Mouse (Mus musculus) frontal cortex, postnatal 14 days (tissue): Measurements from ENCODE around the gene Kpnb1.
A peak's percentile ranks its signal among the peaks of the same experiment; 100 is the strongest.
"Not testable (repeated sequence)": the region's sequence is repeated elsewhere in the genome, so short reads cannot be mapped to it uniquely, and the experiment has no call there.

Experiments
- DNase-seq, 2 experiments: peaks; one replicate each; pipeline ENCODE4 v3.0.0; 2022; ENCODE audit warnings: low spot score in 2 of 2

The Kpnb1 gene

DNA sequence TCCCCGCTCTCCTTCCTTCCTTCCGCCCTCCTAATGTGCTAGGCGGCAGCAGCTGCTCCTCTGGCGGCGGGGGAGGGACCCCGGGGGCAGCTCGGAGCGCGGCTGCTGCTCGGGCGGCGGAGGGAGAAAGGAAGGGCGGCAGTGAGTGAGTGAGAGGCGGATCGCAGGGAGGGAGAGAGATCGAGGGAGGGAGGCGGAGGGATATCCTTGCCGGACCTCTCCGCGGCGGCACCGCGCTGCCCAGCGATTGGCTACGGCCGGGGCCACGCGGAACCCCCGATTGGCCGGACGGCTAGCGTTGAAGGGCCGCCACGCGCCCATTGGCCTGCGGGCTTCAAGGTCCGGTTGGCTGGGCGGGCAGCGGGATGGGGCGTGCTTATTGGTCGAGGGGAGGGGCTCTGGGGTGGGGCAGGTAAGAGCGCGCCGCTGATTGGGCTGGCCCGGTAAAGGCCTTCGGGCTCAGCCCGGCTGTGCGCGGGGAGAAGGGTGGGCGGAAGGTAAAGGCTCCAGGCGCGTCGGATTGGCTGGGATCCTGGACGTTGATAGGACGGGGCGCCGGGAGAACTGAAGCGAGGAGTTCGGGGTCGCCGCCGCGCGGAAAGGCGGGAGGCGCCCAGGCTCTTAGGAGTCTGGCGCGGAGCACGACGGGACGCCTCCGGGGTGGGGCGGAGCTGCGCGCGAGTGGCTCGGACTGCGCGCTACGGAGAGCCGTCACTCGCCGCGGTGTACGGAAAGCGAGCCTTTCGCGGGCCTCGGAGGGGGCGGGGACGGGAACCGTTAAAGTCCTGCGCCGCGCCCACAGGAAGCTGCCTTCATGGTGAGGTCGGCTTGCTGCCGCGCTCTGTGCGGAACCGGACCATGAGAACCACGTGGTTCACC, at the start of gene Kpnb1:
Gene Kpnb1 (minus strand): TSS at position 118 of the 879 bp plus-strand sequence.
- peak; percentile 98 to 99 for DNase-seq

DNA sequence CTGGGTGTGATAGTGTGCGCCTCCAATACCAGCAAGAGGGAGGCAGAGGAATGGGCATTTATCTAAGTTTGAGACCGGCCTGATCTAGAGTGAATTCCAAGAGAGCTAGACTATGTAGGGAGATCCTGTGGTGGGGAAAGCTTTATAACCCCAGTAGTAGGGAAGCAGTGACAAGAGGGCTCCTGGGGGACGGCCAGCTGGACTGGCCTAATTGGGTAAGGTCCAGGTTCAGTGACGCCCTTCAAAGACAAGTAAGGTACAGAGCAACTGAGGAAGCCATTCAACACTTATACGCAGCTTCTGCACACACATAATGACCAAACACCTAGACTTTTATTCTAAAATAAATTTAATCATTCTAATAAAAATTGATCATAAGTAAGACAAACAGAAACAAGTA, 44.8 kb upstream of the Kpnb1 start:
- no peak for DNase-seq

DNA sequence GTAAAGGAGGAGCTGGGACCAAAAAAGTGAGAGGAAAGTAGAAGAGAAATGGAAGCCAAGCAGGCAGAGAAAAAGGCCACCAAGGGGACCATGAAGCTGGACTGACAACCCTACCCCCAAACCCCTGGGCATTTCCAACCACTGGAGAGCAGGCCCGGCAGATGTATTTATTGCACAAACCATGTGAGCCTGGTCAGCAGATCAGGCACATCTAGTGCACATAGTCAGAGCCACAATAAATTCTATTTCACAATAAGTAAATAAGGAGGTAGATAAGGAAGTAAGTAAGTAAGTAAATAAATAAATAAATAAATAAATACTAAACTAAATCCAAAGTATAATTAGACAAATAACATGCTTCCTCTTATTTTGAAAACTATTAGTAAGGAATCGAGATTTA, 41.7 kb upstream of the Kpnb1 start:
- no peak for DNase-seq

DNA sequence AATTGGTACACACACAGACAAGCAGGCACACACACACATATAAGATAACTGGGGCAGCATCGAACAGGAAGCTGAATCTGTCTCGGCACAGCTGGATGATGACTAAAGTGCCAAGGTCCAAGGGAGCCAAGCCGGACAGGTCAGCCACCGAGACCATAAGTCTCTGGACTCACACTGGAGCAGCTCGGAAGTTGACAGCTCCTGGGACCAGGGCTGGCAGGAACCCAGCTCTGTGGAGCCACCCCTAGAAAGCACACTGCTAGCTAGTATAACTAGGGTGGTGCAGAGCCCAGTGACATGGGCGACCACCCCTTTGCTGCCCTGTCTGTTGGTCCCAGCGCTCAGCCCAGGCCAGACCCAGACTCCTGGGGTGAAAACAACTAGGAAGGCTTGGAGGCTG, 41.3 kb upstream of the Kpnb1 start:
- no peak for DNase-seq

DNA sequence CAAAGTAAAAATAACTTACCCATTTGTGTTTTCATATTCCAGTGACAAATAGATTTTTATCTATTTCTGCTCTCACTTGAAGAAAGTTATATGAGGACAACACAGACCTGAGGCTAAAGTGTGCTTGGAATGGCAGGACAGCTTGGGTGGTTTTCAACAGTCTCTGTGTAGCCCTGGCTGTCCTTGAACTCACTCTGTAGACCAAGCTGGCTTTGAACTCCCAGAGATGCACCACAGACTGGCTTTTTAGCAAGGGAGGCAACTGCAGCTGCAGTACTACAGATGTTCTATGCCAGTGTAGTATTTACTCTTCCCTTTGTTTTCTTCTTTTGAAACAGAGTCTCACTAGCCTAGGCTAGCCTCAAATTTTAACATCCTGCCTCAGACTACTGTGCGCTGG, 38.5 kb upstream of the Kpnb1 start:
- DNase-seq, result no peak

DNA sequence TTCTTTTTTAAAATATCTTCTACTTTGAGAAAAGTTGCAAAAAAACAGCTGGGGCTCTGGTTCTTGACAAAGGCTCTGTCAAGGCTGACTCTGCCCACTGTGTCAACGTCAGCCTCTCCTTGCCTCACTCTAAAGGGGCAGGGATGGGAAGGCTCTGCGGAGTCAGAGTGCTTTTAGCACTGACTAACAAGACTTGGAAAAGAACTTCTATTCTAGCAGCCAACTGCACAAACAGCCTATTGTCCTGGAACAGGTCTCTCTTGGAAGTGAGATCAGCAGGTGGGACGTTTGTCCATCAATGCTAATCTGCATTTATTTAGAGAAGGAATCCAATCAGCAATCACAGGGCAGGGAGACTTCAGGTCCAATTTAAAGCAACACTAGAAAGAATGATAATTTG, 35.8 kb upstream of the Kpnb1 start:
- no peak for DNase-seq

DNA sequence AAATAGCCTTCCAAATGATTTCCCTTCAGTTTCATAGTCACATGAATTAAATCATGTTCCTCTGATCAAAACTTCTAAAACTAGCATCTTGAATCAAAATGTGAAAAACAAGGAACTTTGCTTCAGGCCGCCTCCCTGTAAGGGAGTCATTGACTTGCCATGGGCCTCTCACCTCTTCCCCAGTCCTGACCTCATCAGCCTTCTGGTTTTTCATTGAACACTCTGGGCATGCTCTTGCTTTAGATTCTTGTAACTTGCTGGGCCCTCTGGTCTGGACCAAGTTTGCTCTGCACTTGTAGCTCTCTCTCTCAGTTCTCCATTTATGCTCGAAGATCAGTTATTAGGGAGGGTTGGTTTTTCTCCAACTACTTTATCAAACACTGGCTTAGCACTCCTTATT, 33.9 kb upstream of the Kpnb1 start:
- DNase-seq, result no peak

DNA sequence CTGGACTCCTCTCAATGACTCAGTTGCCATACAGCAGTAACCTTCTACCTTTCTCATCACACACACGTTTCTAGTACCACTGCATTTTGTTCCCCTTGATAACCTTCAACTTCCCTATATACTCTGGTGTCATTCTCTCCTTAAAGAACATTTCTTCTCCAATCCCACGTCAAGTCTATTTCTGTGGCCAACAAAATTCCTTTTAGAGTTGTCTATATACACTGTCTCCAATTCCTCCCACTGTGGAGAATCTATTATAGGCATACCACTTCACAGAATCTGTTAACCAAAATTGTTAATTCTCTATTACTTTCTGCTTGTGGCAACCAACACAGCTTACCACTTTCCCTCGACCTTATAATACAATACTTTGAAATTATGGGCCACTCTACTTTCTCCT, 32.5 kb upstream of the Kpnb1 start:
- no peak for DNase-seq

DNA sequence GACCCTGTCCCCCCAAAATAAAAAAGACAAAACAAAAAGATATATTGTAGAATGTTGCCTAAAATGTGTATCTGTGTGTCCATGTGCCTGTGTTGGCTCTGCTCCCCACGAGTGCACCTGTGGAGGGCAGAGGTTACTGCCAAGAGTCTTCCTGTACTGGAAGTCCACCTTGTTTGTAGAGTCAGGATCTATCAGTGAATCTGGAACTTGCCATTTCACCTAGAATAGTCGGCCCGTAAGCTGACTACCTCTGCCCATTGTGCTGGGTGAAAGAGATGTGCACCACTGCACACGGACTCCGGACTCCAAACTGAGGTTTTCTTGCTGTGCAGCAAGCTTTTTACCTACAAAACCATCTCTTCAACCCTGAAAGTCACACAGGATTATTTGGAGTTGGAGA, 26.7 kb upstream of the Kpnb1 start:
- DNase-seq, result no peak

DNA sequence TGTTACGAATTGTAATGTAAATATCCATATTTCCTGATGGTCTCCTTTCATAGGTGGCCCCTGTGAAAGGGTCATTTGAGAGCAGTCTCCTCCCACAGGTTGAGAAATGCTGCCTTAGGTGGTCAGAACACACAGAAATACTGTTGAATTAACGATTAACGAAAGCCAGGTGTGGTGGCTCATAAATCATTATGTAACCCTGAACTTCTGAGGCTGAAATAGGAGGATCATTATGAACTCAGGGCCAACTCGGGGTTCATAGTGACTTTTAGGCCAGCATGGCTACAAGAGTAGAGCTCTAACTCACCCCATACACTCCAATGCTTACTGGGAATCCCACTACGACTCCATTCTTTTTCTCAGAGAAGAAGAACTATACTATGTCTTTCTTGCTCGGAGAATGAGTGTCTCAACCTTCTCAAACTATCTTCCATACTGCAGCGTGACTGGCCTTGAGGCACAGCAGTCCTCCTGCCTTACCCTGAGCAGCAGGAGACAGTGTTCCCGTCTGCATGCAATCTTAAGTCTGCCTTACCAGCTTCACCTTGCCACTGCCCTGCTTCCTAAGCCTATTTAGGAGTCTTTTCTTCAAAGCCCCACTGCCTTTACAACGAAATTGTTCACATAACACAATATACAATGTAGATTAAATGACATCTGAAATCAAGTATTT, 23.2 kb upstream of the Kpnb1 start:
- DNase-seq, result no peak

DNA sequence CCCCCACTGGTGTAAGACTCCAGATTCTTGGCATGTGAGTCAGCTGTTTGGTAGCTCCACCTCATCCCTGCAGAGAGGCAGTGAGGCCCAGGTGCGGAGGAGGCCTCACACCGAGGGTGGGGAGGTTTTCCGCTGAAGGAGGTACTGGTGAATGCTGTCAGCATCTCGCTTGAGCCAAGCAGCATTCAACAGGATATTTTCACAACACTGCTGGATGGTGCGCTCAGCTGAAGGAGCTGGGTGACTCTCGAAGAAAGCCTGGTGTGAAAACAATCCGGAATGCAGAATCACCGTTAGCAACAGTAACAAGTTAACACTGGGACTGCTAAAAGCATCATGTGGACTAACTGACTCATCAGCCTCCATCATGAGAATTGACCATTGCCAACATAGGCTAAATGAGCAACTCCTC, 19.3 kb upstream of the Kpnb1 start:
- DNase-seq, result peak in 1 of 2 experiments; percentile 23

DNA sequence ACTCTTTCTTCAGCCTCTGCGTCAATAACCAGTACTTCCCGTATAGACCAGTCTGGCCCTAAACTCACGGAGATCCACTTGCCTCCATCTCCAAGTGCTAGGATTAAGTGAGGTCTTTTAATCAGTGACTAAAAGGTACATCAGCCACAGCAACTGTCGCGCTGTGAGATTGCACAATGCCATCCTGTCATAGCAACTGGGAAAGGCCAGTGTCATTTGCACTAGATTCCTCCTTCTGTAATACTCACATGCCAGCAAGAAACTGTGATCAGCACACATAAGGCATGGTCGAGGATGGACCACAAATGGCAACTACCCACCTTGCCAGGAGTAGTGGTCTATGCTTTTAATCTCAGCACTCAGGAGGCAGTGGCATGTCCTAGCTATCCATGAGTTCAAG, 11.8 kb upstream of the Kpnb1 start:
- DNase-seq, result no peak

DNA sequence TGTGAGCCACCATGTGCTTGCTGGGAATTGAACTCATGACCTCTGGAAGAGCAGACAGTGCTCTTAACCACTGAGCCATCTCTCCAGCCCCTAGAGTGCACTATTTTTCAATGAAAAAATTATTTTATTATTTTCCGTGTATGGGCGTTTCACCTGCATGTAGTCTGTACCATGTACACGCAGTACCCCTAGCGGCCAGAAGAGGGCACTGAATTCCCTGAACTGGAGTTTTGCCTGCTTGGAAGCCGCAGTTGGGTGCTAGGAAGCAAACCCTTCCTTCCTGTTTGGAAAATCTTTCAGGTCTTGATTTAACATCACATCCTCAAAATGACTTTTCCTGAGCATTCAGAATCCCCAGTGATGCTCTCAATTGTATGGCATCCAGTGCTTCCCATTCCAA, 10.9 kb upstream of the Kpnb1 start:
- DNase-seq, result peak in 1 of 2 experiments; percentile 23

DNA sequence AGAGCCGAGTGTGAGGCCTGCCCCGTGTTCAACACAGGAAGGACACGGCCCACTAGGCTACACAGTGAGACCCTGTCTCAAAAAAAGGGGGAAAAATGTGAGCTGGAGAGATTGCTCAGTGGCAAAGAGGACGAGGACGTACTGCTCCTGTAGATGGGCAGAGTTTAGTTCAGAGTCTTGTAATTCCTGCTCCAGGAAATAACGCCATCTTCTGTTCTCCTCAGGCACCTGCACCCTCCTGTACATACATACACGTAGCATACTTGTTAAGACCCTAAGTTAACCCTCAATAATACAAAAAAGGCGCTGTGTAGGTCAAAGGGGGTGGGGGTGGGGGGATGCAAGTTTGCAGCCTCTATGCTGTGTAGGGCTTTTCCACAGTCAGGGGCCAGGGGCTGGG, 9.3 kb upstream of the Kpnb1 start:
- no peak for DNase-seq

DNA sequence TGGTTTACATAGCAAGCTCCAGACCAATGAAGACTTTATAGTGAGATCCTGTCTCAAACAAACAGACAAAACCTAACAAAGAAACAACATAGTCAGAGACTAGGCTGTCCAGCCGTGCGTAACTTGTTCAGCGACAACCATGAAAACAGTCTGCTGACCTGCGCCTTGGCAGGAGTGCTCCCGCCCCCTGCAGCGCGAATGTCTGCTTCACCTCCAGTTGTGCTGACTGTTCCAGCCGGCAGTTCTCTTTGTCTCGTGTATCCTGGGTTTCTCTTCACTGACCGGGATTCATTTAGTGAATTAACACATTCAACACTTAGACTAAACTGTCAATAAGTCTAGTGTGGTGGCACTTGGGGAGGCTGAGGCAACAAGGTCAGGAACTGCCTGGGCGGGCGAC, 8.9 kb upstream of the Kpnb1 start:
- no peak for DNase-seq

DNA sequence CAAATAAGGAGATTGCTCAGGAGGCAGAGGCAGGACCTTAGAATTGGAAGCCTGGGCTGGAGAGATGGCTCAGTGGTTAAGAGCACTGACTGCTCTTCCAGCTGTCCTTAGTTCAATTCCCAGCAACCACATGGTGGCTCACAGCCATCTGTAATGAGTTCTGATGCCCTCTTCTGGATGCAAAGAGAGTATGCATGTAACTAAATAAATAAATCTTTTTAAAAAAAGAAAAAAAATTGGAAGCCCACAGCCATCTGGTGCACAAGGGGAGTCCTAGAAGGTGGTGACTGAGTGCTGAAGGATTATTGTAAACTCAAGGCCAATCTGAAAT, 4.9 kb upstream of the Kpnb1 start:
- DNase-seq, result no peak

DNA sequence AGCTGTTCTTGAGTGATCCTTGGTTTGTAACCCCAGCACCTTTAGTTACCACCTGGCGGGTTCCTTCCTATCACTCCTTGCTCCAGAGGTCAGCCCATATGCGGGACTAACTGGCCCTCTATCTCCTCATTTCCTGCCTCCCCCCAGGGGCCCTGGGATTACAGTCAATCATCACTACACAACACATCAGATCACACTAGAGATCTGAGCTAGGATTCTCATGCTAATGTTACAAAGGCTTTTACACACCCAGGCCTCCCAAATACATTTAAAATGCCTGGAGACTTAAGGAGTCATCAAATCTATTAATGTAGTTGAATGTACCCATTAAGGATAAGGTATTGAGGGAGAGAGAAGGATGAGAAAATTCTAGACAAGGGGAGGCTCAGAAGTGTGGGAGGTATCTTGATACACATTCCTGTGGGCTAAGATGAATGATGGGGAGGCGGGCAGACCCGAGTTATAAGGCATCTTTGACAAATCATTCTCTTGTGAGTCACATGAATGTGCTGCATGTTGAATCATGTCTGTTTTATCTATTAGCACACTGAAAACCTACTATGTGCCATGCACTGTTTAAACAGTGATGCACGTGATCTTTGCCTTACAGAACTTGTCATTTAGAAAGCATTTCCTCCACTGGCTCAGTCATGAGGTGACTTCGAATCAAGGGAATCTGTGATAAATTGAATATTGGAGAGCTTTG, 4.4 kb upstream of the Kpnb1 start:
- DNase-seq, result no peak

DNA sequence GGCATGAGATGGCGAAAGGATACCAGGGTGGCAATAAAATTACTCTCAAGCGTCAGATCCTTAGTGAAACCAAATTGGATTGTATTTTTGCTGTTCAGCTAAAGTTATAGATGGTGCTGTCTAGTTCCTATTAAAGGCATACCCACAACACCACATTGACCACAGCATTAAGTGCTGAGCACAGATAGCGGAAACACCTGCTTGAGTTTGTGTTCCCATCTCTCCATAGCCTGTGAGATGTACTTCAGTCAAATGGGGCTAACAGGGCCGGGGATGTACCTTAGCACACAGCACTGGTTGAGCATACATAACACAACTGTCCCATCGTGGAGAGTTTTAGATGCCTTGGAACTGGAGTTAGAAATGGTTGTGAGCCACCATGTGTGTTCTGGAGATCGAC, 3.3 kb upstream of the Kpnb1 start:
- DNase-seq, result no peak

DNA sequence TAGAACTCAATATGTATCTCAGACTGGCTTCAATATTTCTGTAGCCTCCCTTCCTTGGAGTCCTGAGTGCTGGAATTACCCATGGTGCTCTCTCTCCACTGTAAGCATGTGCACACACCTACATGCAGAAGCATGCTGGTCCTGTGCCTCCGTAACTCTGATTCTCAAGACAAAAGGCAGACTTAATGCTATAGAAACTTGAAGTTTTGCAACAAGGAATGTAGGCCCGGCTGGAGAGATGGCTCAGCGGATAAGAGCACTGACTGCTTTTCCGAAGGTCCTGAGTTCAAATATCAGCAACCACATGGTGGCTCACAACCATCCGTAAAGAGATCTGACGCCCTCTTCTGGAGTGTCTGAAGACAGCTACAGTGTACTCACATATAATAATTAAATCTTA, 2.0 kb upstream of the Kpnb1 start:
- not testable (repeated sequence) for DNase-seq

DNA sequence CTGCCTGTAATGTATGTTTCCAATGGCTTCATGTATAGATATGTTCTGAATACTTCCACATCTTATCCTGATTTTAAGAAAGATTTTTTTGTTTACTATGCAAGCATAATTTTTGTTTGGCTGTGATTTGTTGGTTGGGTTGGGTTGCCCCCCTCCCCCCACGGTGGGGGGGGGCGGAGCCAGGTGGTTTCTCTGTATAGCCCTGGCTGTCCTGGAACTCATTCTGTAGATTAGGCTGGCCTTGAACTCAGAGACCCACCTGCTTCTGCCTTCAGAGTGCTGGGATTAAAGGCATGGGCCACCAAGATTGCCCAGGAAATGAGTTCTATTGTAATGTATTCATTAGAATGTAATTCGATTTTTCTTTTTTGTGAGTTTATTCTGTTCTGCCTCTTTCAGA, 1.6 kb upstream of the Kpnb1 start:
- no peak for DNase-seq

DNA sequence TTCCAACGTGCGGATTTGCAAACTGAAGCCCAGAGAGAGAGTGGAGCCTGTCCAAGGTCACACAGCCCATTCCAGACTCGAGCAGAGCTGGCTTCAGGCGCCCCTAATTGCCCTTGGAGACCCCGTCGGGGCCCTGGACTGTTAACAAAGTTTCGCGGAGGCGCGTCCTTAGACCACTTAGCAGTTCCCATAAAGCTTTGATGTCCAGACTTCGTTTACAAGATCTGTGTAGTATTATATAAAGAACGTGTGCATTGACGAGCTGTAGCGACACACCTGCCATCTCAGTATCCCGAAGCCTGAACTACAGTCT, 918 bp upstream of the Kpnb1 start:
- DNase-seq, result no peak

DNA sequence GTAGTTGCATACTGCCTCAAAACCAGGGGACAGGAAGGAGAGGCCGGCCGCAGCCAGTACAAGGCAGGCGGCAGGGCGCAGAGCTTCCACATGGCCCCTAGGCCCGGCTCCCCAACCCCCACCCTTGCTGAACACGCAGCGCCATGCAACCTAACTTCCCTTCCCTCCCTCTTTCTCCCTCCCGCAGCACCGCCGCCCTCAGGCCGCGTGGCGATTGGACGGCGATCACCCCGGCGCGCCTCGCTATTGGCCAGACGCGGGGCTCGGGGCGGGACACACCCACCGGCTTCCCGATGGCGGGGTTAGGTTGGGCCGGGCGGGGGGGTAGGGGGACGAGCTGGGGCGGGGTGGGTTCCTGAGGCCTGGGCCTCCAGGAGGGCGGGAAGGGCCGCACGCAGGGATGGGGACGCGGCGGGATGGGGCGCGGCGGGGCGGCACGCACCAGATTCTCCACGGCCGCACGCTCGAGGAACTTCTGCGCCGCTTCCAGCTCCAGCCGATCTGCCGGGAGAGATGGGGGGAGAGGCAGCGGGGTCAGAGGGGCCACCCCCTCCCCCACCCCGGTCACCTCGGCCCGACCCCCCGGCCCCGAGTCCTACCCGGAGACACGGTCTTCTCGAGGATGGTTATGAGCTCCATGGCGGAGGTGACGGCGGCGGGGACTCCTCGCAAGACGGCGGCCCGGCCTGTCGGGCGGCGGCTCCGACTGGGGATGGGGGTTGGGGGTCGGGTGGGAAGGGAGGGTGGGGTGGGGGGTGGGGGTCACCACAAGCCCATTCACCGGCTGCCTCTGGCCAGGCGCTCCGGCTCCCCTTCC, 526 bp downstream of the Kpnb1 start:
- peak; percentile 93 to 96 for DNase-seq
